Mouse (Mus musculus): Measurements from ENCODE around the gene Oprm1. TPM values are rescaled to one million over a fixed set of nuclear protein-coding genes. Genes with fewer than 3 reads are reported as not detected.
A peak's percentile ranks its signal among the peaks of the same experiment; 100 is the strongest.

Gene Oprm1
- polyA plus RNA-seq, 1 experiment from 2014 or later, result not detected

- TF ChIP-seq CTCF (IDR thresholded peaks at IDR 0.05; ENCODE audit: low read depth), result no peak
- DNase-seq, result no peak
- H3K36me3 ChIP-seq (ENCODE audit: insufficient read depth), result no peaks in the 10 kb centered on the region
- no peaks in the 10 kb centered on the region for H3K9me3 ChIP-seq (ENCODE audit: low read depth, low read length)
- no peaks in the 10 kb centered on the region for H3K27me3 ChIP-seq (ENCODE audit: insufficient read depth, low read length)
- 85% methylated on average over 5 of the region's 5 CpGs for WGBS
- no peaks in the 10 kb centered on the region for H3K4me1 ChIP-seq (ENCODE audit: insufficient read depth)
- H3K4me3 ChIP-seq (ENCODE audit: low read depth, low read length), result no peak overlapping the region
- no peak overlapping the region for H3K4me2 ChIP-seq
- ATAC-seq (ENCODE audit: insufficient read depth), result no peak
- no peak overlapping the region for H3K9ac ChIP-seq
- no peak overlapping the region for H3K27ac ChIP-seq (ENCODE audit: low read depth)
These were observed 278.9 kb downstream of the Oprm1 start for GRCm38 (mm10) chr10:7037194-7037593.

DNA sequence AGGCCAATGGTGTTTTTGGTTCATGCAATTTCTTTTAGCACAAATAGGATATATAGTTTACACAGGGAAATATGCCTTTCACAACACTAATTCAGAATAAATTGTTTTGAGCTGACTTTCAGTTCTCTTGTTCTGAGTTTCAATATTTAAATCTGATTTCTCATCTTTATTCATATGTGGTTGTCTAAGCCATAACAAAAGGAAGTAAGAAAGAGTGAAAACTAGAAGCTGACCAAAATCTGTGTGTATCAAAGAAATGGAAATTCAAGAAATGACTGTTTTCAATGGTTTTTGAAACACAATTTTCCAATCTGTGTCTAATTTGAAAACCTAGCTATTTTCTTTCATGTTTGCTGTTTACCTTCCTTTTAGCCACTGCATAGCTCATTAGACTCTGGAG lies 282.7 kb downstream of the Oprm1 start:
- no peaks in the 10 kb centered on the region for H3K9me3 ChIP-seq (ENCODE audit: low read depth, low read length)
- DNase-seq (no peak), ATAC-seq (ENCODE audit: insufficient read depth) (no peak)
- H3K36me3 ChIP-seq (ENCODE audit: insufficient read depth), result no peaks in the 10 kb centered on the region
- H3K4me2 ChIP-seq, result no peak overlapping the region
- no peak overlapping the region for H3K4me3 ChIP-seq (ENCODE audit: low read depth, low read length)
- H3K27ac ChIP-seq (ENCODE audit: low read depth), result no peak overlapping the region
- no peak overlapping the region for H3K9ac ChIP-seq
- no peaks in the 10 kb centered on the region for H3K27me3 ChIP-seq (ENCODE audit: insufficient read depth, low read length)
- peaks cover 2% of the 10 kb centered on the region; the same call in 1 of the 2 replicates for H3K4me1 ChIP-seq (ENCODE audit: insufficient read depth)
- no peak for TF ChIP-seq CTCF (IDR thresholded peaks at IDR 0.05; ENCODE audit: low read depth)

DNA sequence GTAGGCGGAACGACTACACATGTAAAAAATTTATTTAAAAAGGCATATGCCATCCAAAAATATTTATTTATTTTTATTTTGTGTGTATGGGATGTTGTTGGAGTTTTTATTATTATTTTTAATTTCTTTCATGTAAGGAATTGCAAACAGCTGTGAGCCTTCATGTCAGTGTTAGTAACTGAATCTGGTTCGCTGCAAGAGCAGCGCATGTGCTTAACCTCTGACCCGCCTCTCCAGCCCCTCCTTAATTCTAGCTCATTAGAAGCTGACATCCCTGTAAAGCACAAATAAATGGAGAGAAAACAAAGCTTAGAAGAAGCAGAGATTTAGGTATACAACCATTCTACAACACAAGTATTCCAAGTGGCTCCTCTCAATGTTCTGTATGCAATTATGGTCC lies 285.6 kb downstream of the Oprm1 start:
- Histone ChIP-seq H3K27me3 (ENCODE audit: insufficient read depth, low read length) (no peaks in the 10 kb centered on the region), H3K9ac (no peak overlapping the region), H3K27ac (ENCODE audit: low read depth) (no peak overlapping the region), H3K36me3 (ENCODE audit: insufficient read depth) (no peaks in the 10 kb centered on the region), H3K4me3 (ENCODE audit: low read depth, low read length) (no peak overlapping the region), H3K4me2 (no peak overlapping the region), H3K9me3 (ENCODE audit: low read depth, low read length) (no peaks in the 10 kb centered on the region), H3K4me1 (ENCODE audit: insufficient read depth) (peaks cover 7% of the 10 kb centered on the region; the same call in 1 of the 2 replicates)
- WGBS, result 76% methylated on average over 5 of the region's 5 CpGs
- no peak for TF ChIP-seq CTCF (IDR thresholded peaks at IDR 0.05; ENCODE audit: low read depth)
- DNase-seq (no peak), ATAC-seq (ENCODE audit: insufficient read depth) (no peak)

DNA sequence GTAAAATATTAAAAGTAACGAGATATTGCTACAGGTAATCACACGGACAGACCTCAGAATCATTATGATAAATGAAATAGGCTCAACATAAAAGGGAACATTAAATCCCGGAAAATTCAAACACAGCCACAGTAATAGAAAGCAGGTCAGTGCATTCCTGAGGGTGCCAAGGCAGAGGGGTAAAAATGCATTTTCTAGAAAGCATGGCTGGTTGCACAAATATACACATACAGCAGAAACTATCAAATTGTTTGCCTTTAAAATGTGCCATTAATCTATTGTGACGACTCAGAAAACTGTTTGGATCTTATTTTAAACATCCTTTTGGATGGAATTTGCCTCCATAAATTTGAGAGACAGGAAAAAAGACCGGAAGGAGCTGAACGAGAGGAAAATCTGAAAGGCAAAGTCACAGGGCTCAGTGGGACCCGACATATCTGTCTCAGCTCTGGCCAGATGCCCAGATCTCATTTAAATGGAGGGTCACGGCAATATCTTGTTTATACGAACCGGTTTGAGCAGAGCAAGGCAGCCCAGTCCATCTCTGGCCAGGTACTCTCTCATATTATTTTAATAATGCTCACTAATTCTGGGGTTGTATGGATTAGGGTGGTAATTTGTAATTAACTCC lies 289.1 kb downstream of the Oprm1 start:
- H3K36me3 ChIP-seq (ENCODE audit: insufficient read depth), result no peaks in the 10 kb centered on the region
- H3K9me3 ChIP-seq (ENCODE audit: low read depth, low read length), result no peaks in the 10 kb centered on the region
- H3K4me3 ChIP-seq (ENCODE audit: low read depth, low read length), result no peak overlapping the region
- peaks cover 9% of the 10 kb centered on the region for H3K4me1 ChIP-seq (ENCODE audit: insufficient read depth)
- no peaks in the 10 kb centered on the region for H3K27me3 ChIP-seq (ENCODE audit: insufficient read depth, low read length)
- H3K4me2 ChIP-seq, result peak overlapping the region; percentile 31; the same call in 1 of the 2 replicates
- no peak overlapping the region for H3K9ac ChIP-seq
- no peak for TF ChIP-seq CTCF (IDR thresholded peaks at IDR 0.05; ENCODE audit: low read depth)
- peak; percentile 94 for ATAC-seq (ENCODE audit: insufficient read depth)
- peak overlapping the region; percentile 46; the same call in 1 of the 2 replicates for H3K27ac ChIP-seq (ENCODE audit: low read depth)
- peak; percentile 94 for DNase-seq
- 21% methylated on average over 10 of the region's 10 CpGs for WGBS

DNA sequence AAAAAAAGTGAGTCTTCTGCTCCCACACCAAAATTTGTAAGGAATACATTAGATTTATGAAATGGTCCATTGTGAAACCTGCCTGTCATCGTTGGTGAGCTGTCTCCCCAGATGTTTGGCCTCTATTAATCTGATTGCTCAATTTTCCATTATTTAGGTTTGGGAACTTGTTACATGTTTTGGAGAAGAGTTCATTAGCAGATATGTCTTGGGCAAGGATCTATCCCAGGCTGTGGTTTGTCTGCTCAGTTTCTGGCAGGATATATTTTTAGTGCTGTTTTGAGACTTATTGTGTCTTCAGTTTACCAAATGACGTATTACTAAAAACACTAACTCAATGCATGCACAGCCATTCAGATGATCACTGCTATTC lies 289.6 kb downstream of the Oprm1 start:
- Histone ChIP-seq H3K4me2 (no peak overlapping the region), H3K36me3 (ENCODE audit: insufficient read depth) (no peaks in the 10 kb centered on the region), H3K4me3 (ENCODE audit: low read depth, low read length) (no peak overlapping the region), H3K4me1 (ENCODE audit: insufficient read depth) (peaks cover 12% of the 10 kb centered on the region), H3K9ac (no peak overlapping the region), H3K9me3 (ENCODE audit: low read depth, low read length) (no peaks in the 10 kb centered on the region), H3K27me3 (ENCODE audit: insufficient read depth, low read length) (no peaks in the 10 kb centered on the region), H3K27ac (ENCODE audit: low read depth) (0 out of 2 replicates have a peak overlapping the region, but pooled peaks have one; percentile 40)
- 32% methylated on average over 2 of the region's 2 CpGs for WGBS
- no peak for TF ChIP-seq CTCF (IDR thresholded peaks at IDR 0.05; ENCODE audit: low read depth)
- DNase-seq (peak; percentile 75), ATAC-seq (ENCODE audit: insufficient read depth) (peak; percentile 75)

- no peak for TF ChIP-seq CTCF (IDR thresholded peaks at IDR 0.05; ENCODE audit: low read depth)
- peaks cover 12% of the 10 kb centered on the region for H3K4me1 ChIP-seq (ENCODE audit: insufficient read depth)
- H3K27ac ChIP-seq (ENCODE audit: low read depth), result no peak overlapping the region
- DNase-seq (no peak), ATAC-seq (ENCODE audit: insufficient read depth) (no peak)
- H3K9me3 ChIP-seq (ENCODE audit: low read depth, low read length), result no peaks in the 10 kb centered on the region
- no peak overlapping the region for H3K4me3 ChIP-seq (ENCODE audit: low read depth, low read length)
- no peak overlapping the region for H3K4me2 ChIP-seq
- WGBS, result 72% methylated on average over 3 of the region's 3 CpGs
- no peak overlapping the region for H3K9ac ChIP-seq
- H3K36me3 ChIP-seq (ENCODE audit: insufficient read depth), result no peaks in the 10 kb centered on the region
- no peaks in the 10 kb centered on the region for H3K27me3 ChIP-seq (ENCODE audit: insufficient read depth, low read length)
These were observed 291.6 kb downstream of the Oprm1 start for GRCm38 (mm10) chr10:7049901-7050300.

- TF ChIP-seq CTCF (IDR thresholded peaks at IDR 0.05; ENCODE audit: low read depth), result no peak
- WGBS, result 26% methylated on average over 12 of the region's 12 CpGs
- Histone ChIP-seq H3K27ac (ENCODE audit: low read depth) (peak within 1 kb of the TSS; percentile 59; the same call in 1 of the 2 replicates), H3K9me3 (ENCODE audit: low read depth, low read length) (no peaks in the 10 kb centered on the region), H3K36me3 (ENCODE audit: insufficient read depth) (no peaks in the 10 kb centered on the region), H3K27me3 (ENCODE audit: insufficient read depth, low read length) (no peaks in the 10 kb centered on the region), H3K4me2 (peak within 1 kb of the TSS; percentile 28; the same call in 1 of the 2 replicates), H3K4me1 (ENCODE audit: insufficient read depth) (peaks cover 7% of the 10 kb centered on the region; the same call in 1 of the 2 replicates), H3K9ac (peak within 1 kb of the TSS; percentile 4; the same call in 1 of the 2 replicates), H3K4me3 (ENCODE audit: low read depth, low read length) (no peak within 1 kb of the TSS)
- ATAC-seq (ENCODE audit: insufficient read depth), result peak; percentile 37
- peak; percentile 45 for DNase-seq
These were observed 294.2 kb downstream of the Oprm1 start, which contains the start of gene Ipcef1 for GRCm38 (mm10) chr10:7052315-7053017. Ipcef1 (minus strand) TSS chr10:7052478.

All from lung, embryonic 14.5 days (tissue).